Mouse (Mus musculus) frontal cortex, postnatal 14 days (tissue): ENCODE measurements at regions not wholly inside any gene's neighbourhood (a gene's known extent, or its start where the extent isn't known, plus 50 kb on each side); places are given as distances from the start of the nearest gene placed in this dataset.
A peak's percentile ranks its signal among the peaks of the same experiment; 100 is the strongest.

Source experiments
- DNase-seq, 2 experiments: peaks; one replicate each; pipeline ENCODE4 v3.0.0; 2022; ENCODE audit warnings: low spot score in 2 of 2

DNA sequence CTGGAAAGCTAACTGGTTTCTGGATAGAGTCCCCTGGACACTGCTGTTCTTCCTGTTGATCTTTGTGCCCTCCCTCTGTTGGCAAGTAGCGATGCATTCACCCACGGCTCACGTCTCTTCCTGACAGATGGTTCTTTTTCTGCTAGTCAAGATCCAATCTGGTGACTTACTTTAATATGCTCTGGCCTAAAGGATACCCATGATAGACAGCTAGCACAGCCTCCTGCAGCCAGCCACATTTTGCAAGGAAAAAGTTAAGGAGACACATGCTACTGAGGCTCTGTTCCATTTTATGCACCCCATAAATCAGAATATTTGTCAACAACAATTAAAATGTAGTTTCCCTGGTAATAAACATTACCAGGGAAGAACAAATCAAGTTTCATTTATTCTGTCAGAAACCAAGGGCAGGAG lies 410.3 kb upstream of the Tmpo start:
- DNase-seq: no peak

DNA sequence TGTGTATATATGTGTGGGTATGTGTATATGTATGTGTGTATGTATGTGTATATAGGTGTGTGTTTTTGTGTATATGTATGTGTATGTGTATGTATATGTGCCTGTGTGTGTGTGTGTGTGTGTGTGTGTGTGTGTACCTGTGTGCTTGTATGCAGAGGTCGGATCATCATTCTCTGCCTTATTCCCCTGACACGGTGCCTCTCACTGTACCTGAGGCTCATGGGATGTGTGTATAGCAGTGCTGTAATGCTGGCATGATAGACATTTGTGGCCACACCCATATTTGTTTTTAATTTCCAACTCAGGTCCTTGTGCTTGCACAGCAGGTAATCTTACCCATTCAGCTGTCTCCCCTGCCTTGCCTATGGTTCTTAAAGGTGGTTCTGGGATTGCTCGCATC lies 402.1 kb upstream of the Tmpo start:
- DNase-seq: no peak

- DNase-seq: no peak
Measured at GRCm38 (mm10) chr10:91580959-91581358, 399.8 kb upstream of the Tmpo start.

DNA sequence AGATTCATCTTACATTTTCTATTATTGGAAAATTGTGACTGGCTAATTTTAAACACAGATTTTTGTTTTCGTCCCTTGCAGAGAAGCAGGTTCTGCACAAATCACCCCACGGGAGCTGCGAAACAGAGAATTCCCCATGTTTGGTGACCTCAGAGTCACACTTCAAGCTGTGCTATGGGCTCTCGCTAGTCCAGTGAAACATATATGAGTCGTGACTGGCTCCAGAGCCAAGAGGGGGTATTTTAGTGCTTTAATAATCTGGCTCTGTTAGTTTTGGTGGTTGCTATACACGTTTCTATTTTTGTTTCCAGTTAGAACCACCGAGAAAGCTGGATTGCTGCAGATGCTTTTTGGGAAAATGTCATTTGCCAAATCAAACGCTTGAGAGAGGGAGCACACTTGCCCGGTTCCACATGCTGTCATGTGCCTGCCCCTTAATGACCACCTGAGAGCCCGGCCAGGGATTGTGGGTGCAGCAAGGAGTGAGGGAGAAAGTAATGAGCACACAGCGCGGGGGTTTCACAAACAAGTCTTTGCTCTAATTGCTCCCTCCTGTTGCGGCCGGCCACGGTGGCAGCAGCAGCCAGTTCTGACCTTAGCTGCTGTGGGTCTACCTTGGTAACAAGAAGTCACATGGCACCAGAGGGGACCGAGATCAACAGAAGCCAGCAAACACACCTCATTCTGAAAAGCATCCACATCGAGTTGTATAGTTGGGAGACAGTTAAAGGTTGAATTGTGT lies 394.4 kb upstream of the Tmpo start:
- no peak for DNase-seq

- no peak for DNase-seq
Measured at GRCm38 (mm10) chr10:91572796-91573195, 391.7 kb upstream of the Tmpo start.

- DNase-seq: no peak
Measured at GRCm38 (mm10) chr10:91569046-91569445, 387.9 kb upstream of the Tmpo start.

- no peak for DNase-seq
Measured at GRCm38 (mm10) chr10:91566116-91566774, 385.1 kb upstream of the Tmpo start.

DNA sequence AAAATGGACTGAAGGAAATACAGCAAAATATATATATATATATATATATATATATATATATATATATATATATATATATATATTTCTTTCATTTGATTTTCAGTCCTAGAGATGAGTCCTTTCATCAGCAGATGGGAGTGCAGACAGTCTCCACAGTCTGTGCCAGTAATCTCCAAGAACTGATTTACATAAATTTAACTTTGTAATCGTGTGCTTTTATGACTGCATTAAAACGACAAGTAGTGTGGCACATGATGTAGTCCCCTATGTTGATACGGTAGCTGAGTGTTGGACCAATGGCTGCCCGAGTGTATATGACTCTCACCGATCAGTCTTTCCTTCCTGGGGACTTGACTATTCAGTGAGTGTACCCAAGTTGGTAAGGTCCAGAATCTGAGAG lies 378.2 kb upstream of the Tmpo start:
- no peak for DNase-seq

DNA sequence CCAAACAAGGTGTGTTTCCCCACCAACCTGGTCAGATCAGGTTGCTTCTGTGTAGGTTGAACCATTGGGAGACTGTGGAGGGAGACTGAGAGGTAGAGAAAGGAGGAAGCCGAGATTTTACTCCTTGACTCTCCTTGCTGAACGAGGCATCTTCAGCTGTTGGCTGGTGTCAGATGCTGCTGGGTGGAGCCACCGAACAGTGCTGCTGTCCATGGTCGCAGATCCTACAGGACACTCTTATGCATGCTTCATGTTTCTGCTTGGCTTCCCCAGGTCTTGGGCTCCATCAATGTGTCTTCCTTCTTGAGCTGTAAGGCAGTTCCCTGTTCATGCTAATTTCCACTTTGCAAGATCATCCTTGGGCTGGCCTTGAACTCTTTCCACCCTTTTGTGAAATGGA lies 367.0 kb upstream of the Tmpo start:
- no peak for DNase-seq

GRCm38 (mm10) chr10:91546140-91546539 lies 365.0 kb upstream of the Tmpo start:
- peak; percentile 28 to 53 for DNase-seq

DNA sequence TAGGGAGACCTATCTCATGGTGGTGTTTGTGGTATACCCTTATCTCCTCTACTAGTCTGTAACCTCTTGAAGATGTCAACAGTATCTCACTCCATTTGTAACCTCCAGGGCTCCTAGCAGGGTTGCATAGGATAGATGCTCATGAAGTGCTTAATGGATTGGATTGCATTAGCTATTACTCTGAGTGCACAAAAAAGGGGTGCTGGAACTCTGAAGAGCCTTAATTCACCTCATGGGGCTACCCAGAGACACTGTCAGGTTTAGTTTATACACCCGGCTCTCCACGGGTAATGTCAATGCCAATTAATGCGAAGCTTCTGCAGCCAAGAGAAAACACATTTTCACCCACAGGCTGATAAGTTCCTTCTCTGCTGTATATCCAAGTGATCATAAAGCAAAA lies 364.3 kb upstream of the Tmpo start:
- no peak for DNase-seq

DNA sequence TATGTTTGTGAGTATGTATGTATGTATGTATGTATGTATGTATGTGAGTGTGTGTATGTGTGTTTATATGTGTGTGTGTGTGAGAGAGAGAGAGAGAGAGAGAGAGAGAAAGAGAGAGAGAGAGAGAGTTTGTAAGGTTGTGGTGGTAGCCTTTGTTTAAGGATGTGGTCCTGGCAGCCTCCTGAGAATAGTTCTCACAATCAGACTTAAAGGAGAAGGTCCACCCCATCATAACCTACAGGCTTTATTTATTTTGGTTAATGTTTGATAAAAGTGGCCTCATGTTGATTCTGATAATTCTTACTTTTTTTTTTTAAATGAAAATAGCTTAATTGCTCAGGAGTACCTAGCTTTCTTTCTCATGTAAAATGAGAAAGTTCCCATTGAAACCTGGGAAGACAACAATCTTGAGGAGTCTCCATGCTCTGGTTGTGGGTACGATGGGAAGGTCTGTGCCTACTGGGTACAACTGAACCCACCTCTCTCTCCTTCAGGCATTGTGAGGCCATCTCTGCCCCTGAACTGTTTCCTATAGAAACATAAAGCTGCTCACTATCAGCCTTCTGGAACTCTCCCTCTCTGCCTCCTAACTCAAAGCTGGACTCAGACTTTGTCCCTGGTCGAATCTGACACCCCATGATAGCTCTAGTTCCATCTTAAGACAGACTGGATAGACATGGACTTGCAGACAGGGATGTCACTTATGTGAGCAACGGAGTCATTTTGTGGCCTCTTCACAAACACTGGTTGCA lies 362.2 kb upstream of the Tmpo start:
- DNase-seq: no peak

DNA sequence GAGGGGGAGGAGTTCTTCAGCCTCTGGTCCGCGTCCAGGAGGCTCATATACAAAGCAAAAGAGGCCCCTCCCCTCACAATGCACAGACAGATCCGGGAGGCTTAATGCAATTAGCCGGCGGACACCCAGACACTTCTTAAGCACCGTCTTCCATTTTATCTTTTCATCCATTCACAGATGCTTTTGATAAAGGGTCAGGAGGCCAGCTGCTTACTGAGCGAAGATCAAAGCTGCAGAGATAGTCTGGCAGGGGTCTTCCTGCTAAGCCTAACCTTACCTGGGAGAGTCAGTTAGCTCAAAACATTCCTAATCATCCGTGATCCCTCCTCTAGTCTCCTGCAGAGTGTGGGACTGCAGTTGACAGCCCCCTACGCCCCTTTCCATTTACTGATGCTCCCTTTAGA lies 361.1 kb upstream of the Tmpo start:
- DNase-seq: no peak

DNA sequence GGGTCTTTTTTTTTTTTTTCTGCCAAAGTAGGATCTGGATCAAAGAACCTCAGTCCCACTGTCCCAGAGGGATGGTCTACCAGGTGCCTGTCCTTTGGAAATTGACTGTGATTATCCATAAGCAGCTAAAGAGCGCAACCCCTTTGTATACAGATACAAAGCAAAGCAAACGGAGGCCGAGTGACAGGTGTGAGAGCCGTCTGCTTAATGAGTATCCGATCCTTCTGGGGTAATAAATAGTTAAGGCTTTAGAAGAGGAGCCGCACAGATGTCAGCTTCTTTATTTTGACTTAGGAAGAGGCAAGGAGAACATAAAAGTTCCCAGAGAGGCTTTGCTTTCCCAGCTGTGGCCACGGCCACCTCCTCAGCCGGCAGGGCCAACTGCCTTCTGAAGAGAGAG lies 356.1 kb upstream of the Tmpo start:
- DNase-seq: no peak

DNA sequence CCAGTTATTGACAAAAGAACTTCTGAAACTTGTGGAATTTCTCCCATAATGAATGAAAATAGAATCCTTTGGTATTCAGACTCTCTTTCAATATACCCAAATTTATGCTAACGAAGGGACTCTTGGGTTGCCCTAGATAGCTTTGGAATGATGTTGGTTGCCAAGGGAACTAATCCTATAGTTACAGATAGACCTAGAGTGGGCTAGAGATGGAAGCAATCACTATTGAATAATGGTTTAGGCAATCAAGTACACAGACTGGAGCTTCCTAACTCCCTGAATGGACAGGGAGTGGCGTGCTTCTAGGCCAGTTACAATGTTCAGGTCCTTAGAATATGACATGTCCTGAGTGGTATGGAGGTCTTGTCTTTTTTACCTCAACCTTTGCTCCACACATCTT lies 354.3 kb upstream of the Tmpo start:
- DNase-seq: no peak

- no peak for DNase-seq
Measured at GRCm38 (mm10) chr10:91528305-91528704, 347.2 kb upstream of the Tmpo start.

DNA sequence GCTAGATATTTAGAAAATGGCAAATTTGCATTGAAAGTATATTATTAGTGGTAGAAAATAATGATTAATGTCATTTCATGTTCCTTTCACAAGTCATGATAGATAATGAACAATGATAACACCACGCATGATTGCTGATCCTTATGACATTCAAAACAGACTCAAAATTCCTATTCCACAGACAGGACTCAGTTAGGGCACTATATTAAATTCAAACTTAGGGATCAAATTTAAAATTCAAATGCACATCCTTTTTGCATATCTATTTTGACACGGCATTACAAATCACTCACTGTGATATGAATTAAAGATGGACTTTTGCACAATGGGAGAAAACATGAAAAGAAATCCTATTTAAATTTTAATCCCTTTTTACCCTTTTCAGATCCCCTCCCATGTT lies 340.1 kb upstream of the Tmpo start:
- DNase-seq: no peak

DNA sequence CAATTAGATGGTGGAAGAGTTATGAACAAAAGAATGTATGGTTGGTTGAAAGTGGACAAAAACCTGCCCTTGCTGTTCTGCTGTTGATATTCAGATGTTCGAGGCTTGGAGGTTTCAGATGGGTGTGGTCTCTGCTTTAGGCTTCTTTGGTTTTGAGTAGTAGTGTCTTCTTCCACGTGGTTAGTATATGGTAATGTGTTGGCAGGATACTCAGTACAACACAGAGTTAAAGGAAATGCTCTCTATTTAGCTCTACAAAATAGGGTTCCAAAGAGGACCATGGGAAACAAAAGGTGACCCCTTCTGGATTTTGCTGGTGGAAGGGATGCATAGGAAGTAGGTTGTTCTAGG lies 333.9 kb upstream of the Tmpo start:
- no peak for DNase-seq

DNA sequence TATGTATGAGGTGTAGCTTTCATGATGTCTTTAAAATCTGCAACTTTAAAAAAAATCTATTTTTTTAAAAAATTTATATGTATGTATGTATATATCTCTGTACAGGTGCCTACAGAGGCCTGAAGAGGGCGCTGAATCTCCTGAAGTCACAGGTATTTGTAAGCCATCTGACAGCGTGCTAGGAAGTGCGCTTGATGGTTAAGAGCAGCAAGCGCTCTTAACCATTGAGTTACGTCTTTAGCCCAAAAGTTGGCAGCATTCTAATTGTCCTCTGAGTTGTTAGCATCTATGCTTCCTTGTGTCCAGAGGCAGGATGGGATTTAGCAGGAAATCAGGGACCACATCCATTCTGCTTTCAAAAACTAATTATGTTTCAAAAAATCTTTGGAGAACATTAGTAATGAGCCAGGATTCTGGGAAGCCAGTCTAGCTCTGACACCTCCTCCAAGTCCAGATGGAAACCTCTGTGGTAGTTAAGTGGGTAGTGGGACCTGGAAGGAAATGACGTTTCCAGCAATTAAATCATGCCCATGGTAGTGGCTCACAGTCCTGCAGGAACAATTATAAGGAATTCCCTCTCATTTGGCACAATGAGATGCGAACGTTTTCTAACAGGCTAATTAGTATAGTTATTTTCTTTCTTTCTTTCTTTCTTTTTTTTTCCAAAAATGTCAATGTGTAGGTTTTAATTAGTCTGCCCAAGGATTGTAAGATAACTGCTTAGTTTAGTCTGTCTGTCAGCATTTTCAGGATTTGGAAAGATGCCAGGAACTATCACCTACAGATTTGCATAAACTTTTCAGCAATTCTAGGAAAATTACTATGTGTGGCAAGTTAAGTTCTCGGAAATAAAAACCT lies 333.3 kb upstream of the Tmpo start:
- no peak for DNase-seq

DNA sequence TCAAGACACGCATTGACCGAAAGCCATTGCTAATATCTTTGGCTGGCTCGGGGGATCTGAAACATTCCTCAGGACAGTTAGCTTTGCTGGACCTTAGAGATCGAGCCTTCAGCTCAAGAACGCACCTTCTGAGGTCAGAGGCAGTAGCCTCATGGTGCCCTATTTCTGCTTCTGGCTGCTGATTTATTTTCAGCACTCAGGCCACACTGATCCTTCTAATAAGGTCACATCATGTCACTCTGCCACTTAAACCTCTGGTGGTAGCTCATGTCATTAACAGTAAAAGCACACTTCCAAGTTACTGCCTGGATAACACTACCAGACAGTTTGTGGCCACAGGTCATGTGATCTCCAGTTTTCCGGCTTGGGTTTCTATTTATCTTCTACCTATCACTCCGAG lies 325.9 kb upstream of the Tmpo start:
- no peak for DNase-seq

GRCm38 (mm10) chr10:91504891-91505290 lies 323.8 kb upstream of the Tmpo start:
- no peak for DNase-seq

GRCm38 (mm10) chr10:91498543-91498942 lies 317.4 kb upstream of the Tmpo start:
- DNase-seq: no peak
